Mouse (Mus musculus) lung, postnatal 0 days (tissue): ENCODE measurements around the gene Fbxo48.

ENCODE experiments used
- CTCF ChIP-seq: IDR thresholded peaks from 2 replicates; pipeline ENCODE4 v1.5.1; 2016; ENCODE audit warnings: antibody characterized with exemption, mild to moderate bottlenecking
- EP300 ChIP-seq: IDR thresholded peaks from 2 replicates; pipeline ENCODE4 v1.6.1; 2016; ENCODE audit warnings: antibody characterized with exemption, mild to moderate bottlenecking, control low read depth

- TF ChIP-seq EP300: no peak
- TF ChIP-seq CTCF: no peak
Measured at GRCm38 (mm10) chr11:16997465-16997864, 46.3 kb downstream of the Fbxo48 start.
